Mouse (Mus musculus) layer of hippocampus, postnatal 10 days (tissue): ENCODE measurements around the gene Sigirr. TPM values are rescaled to one million over a fixed set of nuclear protein-coding genes. Genes with fewer than 3 reads are reported as not detected.
A peak's percentile ranks its signal among the peaks of the same experiment; 100 is the strongest.

Source experiments
- DNase-seq, 2 experiments: peaks; one replicate each; pipeline ENCODE4 v3.0.0; 2021; ENCODE audit warnings: low spot score in 2 of 2
- total RNA-seq, 2 experiments: library from RNA; stranded (reverse); gene quantifications; 2 replicates each; pipeline ENCODE4 v1.2.3; 2021

The Sigirr gene
- total RNA-seq, 2 experiments from 2014 or later, result 2.1 to 2.5 TPM

GRCm38 (mm10) chr7:141097177-141097576, 3.2 kb downstream of the Sigirr start:
- no peak for DNase-seq

DNA sequence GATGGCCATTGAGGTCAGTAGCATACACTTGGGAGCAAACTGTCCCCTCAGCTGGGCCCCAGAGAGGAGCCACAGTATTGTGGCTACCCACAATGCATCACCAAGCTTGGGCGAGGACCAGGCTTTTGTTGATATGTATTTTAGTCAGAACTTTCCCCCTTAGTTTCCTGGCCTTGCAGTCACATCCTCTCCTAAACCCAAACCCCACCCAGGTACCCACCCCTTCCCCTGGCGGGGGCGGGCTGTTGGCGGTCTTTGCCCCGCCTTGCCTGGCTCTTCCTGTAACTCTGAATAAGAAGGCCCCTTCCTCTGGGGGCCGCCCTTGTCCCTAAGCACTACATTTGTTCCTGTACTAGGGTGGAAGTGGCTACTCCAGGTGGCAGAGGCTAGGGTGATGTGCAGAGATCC, 3.7 kb downstream of the Sigirr start:
- no peak for DNase-seq

DNA sequence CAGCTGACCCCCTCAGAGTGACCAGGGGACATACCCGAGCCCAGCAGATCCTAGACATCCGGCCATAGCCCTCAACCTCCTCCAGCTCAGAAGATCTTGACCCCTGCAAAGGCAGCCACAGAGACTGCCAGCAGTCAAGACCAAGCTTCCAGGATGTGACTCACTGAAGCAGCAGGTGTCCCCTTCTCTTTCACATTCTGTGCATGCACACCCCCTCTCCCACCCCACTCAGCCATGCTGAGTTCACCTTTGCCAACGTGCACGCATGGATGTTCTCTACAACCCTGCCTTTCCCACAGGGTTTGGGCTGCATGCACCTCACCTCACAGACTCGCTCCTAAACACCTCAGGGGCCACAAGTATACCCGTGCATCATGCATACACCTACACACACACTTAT, 4.4 kb downstream of the Sigirr start:
- no peak for DNase-seq

- no peak for DNase-seq
Measured at GRCm38 (mm10) chr7:141094487-141095205, 5.7 kb downstream of the Sigirr start.

GRCm38 (mm10) chr7:141093950-141094349, 6.4 kb downstream of the Sigirr start:
- no peak for DNase-seq

DNA sequence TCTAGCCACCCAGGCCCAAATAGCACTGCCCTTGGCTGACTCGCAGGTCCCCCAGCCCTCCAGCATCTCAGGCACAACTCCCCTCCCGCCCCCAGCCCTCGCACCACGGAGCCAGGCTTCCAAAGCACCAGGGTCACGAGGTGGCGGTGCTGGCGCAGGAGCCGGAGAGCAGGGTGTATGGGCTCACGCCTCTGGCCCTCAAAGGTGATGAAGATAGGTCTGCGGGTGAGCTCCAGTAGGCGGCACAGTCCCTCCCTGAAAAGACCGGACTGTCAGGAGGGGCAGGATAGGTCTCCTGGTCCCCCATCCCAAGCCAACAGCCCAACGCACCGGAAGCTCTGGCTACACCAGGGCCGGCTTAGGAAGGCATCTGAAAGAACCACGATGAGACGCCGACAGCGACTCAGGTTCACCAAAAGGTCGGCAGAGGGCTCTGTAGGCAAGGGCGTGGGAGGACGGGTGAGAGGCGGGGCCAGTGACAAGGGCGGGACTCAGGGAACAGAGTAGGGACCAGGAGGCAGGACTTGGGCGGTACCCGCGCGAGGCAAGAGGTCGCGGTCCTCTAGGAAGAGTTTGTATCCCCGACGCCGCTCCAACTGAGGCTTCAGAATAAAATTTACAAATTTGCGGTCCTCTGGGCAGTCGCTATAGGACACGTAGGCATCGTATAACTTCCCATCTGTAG, 8.2 kb downstream of the Sigirr start:
- DNase-seq, result peak; percentile 49 to 61

DNA sequence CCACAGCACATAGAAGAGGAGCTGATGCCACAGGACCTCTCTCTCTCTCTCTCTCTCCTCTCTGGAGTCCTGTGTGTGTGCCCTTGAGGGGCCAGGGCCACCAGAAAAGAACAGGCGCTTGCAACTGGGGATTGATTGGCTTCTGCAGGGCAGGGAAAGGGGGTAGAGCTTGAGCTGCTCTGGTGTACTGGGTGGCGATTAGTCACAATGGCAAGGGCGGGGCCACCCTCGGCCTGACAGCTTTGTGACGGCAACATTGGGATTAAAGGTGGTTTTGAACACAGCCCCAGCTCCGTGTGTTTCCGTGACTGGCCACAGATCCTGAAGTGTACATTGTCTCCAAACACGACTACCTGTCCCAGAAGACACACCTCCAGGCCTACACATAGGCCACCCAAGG, 10.1 kb downstream of the Sigirr start:
- no peak for DNase-seq

- DNase-seq, result no peak
Measured at GRCm38 (mm10) chr7:141088473-141088872, 11.9 kb downstream of the Sigirr start.

GRCm38 (mm10) chr7:141087894-141088293, 12.5 kb downstream of the Sigirr start:
- DNase-seq, result no peak

GRCm38 (mm10) chr7:141079481-141080449, 20.6 kb downstream of the Sigirr start:
- no peak for DNase-seq

- no peak for DNase-seq
Measured at GRCm38 (mm10) chr7:141078876-141079275, 21.5 kb downstream of the Sigirr start.

DNA sequence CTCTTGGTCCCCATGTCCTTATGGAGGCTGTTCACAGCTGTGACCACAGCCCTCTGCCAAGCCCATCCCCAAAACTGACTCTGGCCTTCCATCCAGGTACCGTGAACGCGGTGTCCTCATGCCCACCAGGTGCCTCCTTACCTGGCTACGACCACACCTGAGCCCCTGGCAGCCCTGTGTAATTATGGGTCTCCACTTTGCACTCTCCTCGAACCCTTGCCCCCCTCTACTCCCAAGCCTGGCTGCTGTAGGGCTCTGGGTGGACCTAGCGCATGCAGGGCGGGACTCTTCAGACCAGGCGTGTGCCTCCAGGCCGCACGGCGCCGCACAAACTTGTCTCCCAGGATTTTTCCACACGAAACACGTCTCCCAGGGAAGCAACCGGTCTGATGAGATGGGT, 22.5 kb downstream of the Sigirr start, which contains the start of gene Pkp3:
Gene Pkp3 (plus strand): TSS at position 378 of the 400 bp plus-strand sequence.
- no peak for DNase-seq

- DNase-seq, result no peak
Measured at GRCm38 (mm10) chr7:141073782-141074181, 26.6 kb downstream of the Sigirr start.

- DNase-seq, result no peak
Measured at GRCm38 (mm10) chr7:141072017-141072745, 28.2 kb downstream of the Sigirr start.

GRCm38 (mm10) chr7:141070058-141070862, 30.1 kb downstream of the Sigirr start:
- peak; percentile 84 for DNase-seq

GRCm38 (mm10) chr7:141068351-141068750, 32.0 kb downstream of the Sigirr start:
- no peak for DNase-seq

DNA sequence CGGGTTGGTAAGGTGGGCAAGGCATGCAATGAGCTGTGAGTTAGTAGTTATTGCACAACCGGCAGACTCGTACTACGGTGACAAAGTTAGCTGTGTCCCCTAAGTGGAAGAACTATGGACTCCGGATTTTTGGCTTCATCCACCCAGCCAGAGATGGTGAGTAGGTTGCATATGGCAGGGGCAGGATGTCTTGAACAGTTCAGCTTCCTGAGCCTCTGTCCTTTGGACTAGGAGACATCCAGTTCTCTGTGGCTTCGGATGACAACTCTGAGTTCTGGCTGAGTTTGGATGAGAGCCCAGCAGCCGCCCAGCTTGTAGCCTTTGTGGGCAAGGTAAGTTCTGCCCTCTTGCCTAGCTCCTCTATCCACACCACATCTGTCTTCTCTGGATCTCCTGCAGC, 35.8 kb downstream of the Sigirr start:
- DNase-seq, result no peak

DNA sequence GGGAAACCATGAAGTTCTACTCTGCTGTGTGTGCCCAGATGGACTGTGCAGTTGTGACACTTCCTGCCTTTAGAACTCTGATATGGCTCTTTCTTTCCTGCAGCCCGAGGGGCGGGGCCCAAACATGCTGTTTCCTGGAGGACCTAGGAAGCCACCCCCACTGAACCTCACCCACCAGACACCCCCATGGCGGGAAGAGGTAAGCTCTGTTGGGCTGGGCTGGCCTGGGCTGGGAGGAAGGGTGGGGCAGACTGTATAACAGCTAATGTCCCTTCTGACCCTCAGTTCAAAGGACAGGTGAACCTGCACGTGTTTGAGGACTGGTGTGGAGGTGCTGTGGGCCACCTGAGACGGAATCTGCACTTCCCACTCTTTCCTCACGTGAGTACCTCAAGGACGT, 36.2 kb downstream of the Sigirr start:
- DNase-seq, result no peak

- no peak for DNase-seq
Measured at GRCm38 (mm10) chr7:141063353-141063752, 37.0 kb downstream of the Sigirr start.

- no peak for DNase-seq
Measured at GRCm38 (mm10) chr7:141062525-141062924, 37.8 kb downstream of the Sigirr start.
